Mouse (Mus musculus): ENCODE results near the gene Rab23. TPM values are rescaled to one million over a fixed set of nuclear protein-coding genes. Genes with fewer than 3 reads are reported as not detected.
A peak's percentile ranks its signal among the peaks of the same experiment; 100 is the strongest.

Rab23 gene
- polyA plus RNA-seq, 1 experiment from 2014 or later, result 32.2 TPM

GRCm38 (mm10) chr1:33693893-33694292 lies 25.8 kb upstream of the Rab23 start:
- Histone ChIP-seq H3K4me3 (no peak overlapping the region), H3K4me2 (replicated peaks) (no peak overlapping the region), H3K27ac (replicated peaks) (no peak overlapping the region), H3K4me1 (no peaks in the 10 kb centered on the region), H3K9me3 (no peaks in the 10 kb centered on the region), H3K36me3 (no peaks in the 10 kb centered on the region), H3K9ac (replicated peaks) (no peak overlapping the region), H3K27me3 (no peaks in the 10 kb centered on the region)
- ATAC-seq (ENCODE audit: low FRiP score, low read depth), result no peak
- 84% methylated on average over 3 of the region's 3 CpGs for WGBS

DNA sequence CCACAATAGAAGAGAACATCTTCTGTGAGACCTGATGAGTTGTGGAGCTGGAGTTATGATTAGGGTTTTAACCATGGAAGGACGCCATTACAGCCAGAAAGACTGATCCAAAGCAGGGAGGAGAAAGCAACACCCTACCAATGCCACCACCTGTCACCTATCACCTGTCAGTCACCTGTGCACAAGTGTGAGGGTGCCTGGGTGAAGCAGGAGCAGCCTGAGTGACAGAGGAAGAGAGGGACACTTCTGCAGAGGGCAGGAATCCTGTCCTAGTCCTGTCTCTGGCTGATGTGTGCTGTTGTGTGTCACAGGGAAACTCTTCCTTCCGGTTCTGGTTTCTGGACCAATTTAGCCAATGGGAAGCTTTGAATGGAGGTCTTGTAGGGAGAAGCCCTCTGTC lies 23.7 kb upstream of the Rab23 start:
- no peaks in the 10 kb centered on the region for H3K4me1 ChIP-seq

GRCm38 (mm10) chr1:33701244-33701643 lies 18.4 kb upstream of the Rab23 start:
- no peaks in the 10 kb centered on the region for H3K27me3 ChIP-seq
- H3K36me3 ChIP-seq, result no peaks in the 10 kb centered on the region
- no peak overlapping the region for H3K4me2 ChIP-seq (replicated peaks)
- no peak overlapping the region for H3K27ac ChIP-seq (replicated peaks)
- no peak for ATAC-seq (ENCODE audit: low FRiP score, low read depth)
- no peak overlapping the region for H3K4me3 ChIP-seq
- H3K9me3 ChIP-seq, result no peaks in the 10 kb centered on the region
- no peaks in the 10 kb centered on the region for H3K4me1 ChIP-seq
- no peak overlapping the region for H3K9ac ChIP-seq (replicated peaks)
- WGBS, result 93% methylated on average over 3 of the region's 3 CpGs

More for the DNA sequence above, 23.7 kb upstream of the Rab23 start:
- 84% methylated on average over 2 of the region's 2 CpGs for WGBS
- no peak overlapping the region for H3K9ac ChIP-seq (replicated peaks)
- H3K9me3 ChIP-seq, result no peaks in the 10 kb centered on the region
- no peak for ATAC-seq (ENCODE audit: low FRiP score, low read depth)
- H3K4me2 ChIP-seq (replicated peaks), result no peak overlapping the region
- H3K4me3 ChIP-seq, result no peak overlapping the region
- no peak overlapping the region for H3K27ac ChIP-seq (replicated peaks)
- H3K36me3 ChIP-seq, result no peaks in the 10 kb centered on the region
- no peaks in the 10 kb centered on the region for H3K27me3 ChIP-seq

DNA sequence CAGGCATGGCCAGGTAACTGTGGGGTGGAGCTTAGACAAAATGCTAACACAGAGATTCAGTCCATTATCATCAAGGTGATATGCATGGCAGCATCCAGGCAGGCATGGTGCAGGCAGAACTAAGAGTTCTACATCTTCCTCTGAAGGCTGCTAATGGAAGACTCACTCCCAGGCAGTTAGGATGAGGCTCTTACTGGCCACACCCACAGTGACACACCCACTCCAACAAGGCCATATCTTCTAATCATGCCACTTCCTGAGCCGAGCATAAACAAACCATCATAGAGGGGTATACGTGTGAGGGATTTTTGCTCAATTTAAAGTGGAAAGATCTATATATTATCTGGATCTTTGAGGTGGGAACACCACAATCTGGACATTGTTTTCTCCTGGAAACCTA lies 10.1 kb upstream of the Rab23 start:
- no peak overlapping the region for H3K4me3 ChIP-seq
- no peaks in the 10 kb centered on the region for H3K27me3 ChIP-seq
- H3K4me2 ChIP-seq (replicated peaks), result no peak overlapping the region
- no peaks in the 10 kb centered on the region for H3K4me1 ChIP-seq
- H3K36me3 ChIP-seq, result no peaks in the 10 kb centered on the region
- WGBS, result 79% methylated on average over 2 of the region's 2 CpGs
- no peak overlapping the region for H3K27ac ChIP-seq (replicated peaks)
- no peaks in the 10 kb centered on the region for H3K9me3 ChIP-seq
- H3K9ac ChIP-seq (replicated peaks), result no peak overlapping the region
- no peak for ATAC-seq (ENCODE audit: low FRiP score, low read depth)

DNA sequence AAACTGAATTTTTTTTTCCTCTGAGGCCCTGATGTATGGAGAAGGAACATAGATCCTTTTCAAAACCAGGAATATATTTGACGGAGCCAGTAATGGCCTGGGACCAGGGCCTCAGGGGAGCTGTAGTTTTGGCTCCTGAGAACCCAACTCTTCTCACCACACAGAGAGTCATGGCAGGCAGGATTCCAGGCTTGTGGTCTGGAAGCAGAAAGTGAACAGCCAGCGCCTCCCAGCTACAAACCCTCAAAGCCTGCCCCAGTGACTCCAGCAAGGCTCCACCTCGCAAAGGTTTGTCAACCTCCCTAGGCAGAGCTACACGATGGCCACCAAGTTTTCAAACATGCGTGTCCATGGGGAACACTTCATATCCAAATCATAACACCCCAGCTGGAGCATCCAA lies 7.7 kb upstream of the Rab23 start:
- no peak overlapping the region for H3K4me2 ChIP-seq (replicated peaks)
- no peak overlapping the region for H3K27ac ChIP-seq (replicated peaks)
- no peaks in the 10 kb centered on the region for H3K4me1 ChIP-seq
- H3K36me3 ChIP-seq, result no peaks in the 10 kb centered on the region
- WGBS, result 94% methylated on average over 5 of the region's 5 CpGs
- no peaks in the 10 kb centered on the region for H3K9me3 ChIP-seq
- no peak for ATAC-seq (ENCODE audit: low FRiP score, low read depth)
- H3K27me3 ChIP-seq, result no peaks in the 10 kb centered on the region
- H3K9ac ChIP-seq (replicated peaks), result no peak overlapping the region
- H3K4me3 ChIP-seq, result no peak overlapping the region

- Histone ChIP-seq H3K4me3 (no peak overlapping the region), H3K27ac (replicated peaks) (no peak overlapping the region), H3K4me1 (no peaks in the 10 kb centered on the region), H3K9ac (replicated peaks) (no peak overlapping the region), H3K27me3 (no peaks in the 10 kb centered on the region), H3K4me2 (replicated peaks) (peak overlapping the region; percentile 18; the same call in 1 of the 2 replicates), H3K36me3 (no peaks in the 10 kb centered on the region), H3K9me3 (no peaks in the 10 kb centered on the region)
- peak; percentile 39 for ATAC-seq (ENCODE audit: low FRiP score, low read depth)
- WGBS, result 4% methylated on average over 10 of the region's 10 CpGs
Observed at GRCm38 (mm10) chr1:33714796-33715195, 4.9 kb upstream of the Rab23 start.

- WGBS, result 95% methylated on average over 1 of the region's 1 CpGs
- H3K4me2 ChIP-seq (replicated peaks), result no peak overlapping the region
- H3K27ac ChIP-seq (replicated peaks), result no peak overlapping the region
Observed at GRCm38 (mm10) chr1:33717636-33718035, 2.1 kb upstream of the Rab23 start.

GRCm38 (mm10) chr1:33720231-33720630 lies 544 bp downstream of the Rab23 start:
- WGBS, result under 1% methylated on average over 41 of the region's 41 CpGs
- H3K27me3 ChIP-seq, result no peaks in the 10 kb centered on the region
- ATAC-seq (ENCODE audit: low FRiP score, low read depth), result peak; percentile 68

More at GRCm38 (mm10) chr1:33717636-33718035, 2.1 kb upstream of the Rab23 start:
- ATAC-seq (ENCODE audit: low FRiP score, low read depth), result no peak
- Histone ChIP-seq H3K9ac (replicated peaks) (no peak overlapping the region), H3K4me1 (peaks cover 5% of the 10 kb centered on the region), H3K36me3 (0 out of 2 replicates have a peak, but pooled peaks cover 9% of the 10 kb centered on the region), H3K4me3 (no peak overlapping the region), H3K9me3 (no peaks in the 10 kb centered on the region), H3K27me3 (no peaks in the 10 kb centered on the region)

DNA sequence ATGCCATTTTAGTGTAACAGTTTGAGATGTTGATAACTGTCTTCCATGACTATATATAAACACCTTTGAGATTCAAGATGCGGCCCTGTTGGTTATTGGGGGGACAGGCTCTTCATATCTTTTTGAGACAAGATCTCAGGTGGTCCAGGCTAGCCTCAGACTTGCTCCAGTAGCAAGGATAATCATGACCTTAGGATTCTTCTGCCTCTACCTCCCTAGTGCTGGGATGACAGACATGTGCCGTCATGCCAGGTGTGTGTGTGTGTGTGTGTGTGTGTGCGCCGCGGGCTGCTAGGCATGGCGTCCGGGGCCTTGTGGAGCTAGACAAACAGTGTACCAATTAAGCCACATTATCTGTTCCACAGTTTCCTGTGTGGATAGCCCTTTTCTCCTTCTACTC lies 1.3 kb downstream of the Rab23 start:
- no peak for ATAC-seq (ENCODE audit: low FRiP score, low read depth)
- H3K9me3 ChIP-seq, result no peaks in the 10 kb centered on the region
- H3K4me1 ChIP-seq, result peaks cover 5% of the 10 kb centered on the region
- no peak overlapping the region for H3K9ac ChIP-seq (replicated peaks)
- H3K36me3 ChIP-seq, result peaks cover 39% of the 10 kb centered on the region
- H3K4me2 ChIP-seq (replicated peaks), result peak overlapping the region; percentile 62
- H3K27ac ChIP-seq (replicated peaks), result no peak overlapping the region
- peak overlapping the region; percentile 86; the same call in 1 of the 2 replicates for H3K4me3 ChIP-seq
- H3K27me3 ChIP-seq, result no peaks in the 10 kb centered on the region
- 90% methylated on average over 7 of the region's 7 CpGs for WGBS

More at GRCm38 (mm10) chr1:33720231-33720630, 544 bp downstream of the Rab23 start:
- H3K9me3 ChIP-seq, result no peaks in the 10 kb centered on the region
- H3K4me3 ChIP-seq, result peak overlapping the region; percentile 86
- H3K4me2 ChIP-seq (replicated peaks), result peak overlapping the region; percentile 62
- H3K4me1 ChIP-seq, result peaks cover 5% of the 10 kb centered on the region
- H3K9ac ChIP-seq (replicated peaks), result peak overlapping the region; percentile 91
- peaks cover 32% of the 10 kb centered on the region for H3K36me3 ChIP-seq
- peak overlapping the region; percentile 91 for H3K27ac ChIP-seq (replicated peaks)

GRCm38 (mm10) chr1:33724516-33724915 lies 4.8 kb downstream of the Rab23 start:
- Histone ChIP-seq H3K27ac (replicated peaks) (no peak overlapping the region), H3K4me1 (peaks cover 5% of the 10 kb centered on the region), H3K4me2 (replicated peaks) (no peak overlapping the region), H3K36me3 (peaks cover 64% of the 10 kb centered on the region), H3K9me3 (no peaks in the 10 kb centered on the region), H3K9ac (replicated peaks) (no peak overlapping the region), H3K27me3 (no peaks in the 10 kb centered on the region), H3K4me3 (no peak overlapping the region)
- no peak for ATAC-seq (ENCODE audit: low FRiP score, low read depth)
- WGBS, result 92% methylated on average over 6 of the region's 6 CpGs

DNA sequence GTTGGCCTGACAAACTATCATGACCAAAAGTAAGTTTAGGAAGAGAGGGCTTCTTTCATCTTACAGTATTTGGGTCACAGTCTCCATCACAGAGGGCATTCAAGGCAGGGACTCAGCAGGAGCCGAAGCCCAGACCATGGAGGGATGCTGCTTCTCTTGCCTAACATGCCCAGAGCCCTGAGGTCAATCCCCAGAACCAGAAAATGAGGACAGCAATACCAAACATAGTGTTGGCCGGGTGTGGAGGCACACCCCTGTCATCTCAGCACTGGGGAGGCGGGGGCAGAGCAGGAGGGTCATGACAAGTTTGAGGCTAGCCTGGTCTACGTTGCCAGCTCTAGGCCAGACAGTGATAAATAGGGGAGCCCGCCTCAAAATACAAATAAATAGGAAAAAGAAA lies 5.4 kb downstream of the Rab23 start:
- 95% methylated on average over 5 of the region's 5 CpGs for WGBS
- peaks cover 70% of the 10 kb centered on the region for H3K36me3 ChIP-seq
- no peaks in the 10 kb centered on the region for H3K9me3 ChIP-seq
- H3K9ac ChIP-seq (replicated peaks), result no peak overlapping the region
- no peak overlapping the region for H3K27ac ChIP-seq (replicated peaks)
- no peak for ATAC-seq (ENCODE audit: low FRiP score, low read depth)
- no peak overlapping the region for H3K4me3 ChIP-seq
- peaks cover 5% of the 10 kb centered on the region for H3K4me1 ChIP-seq
- no peaks in the 10 kb centered on the region for H3K27me3 ChIP-seq
- H3K4me2 ChIP-seq (replicated peaks), result no peak overlapping the region

- WGBS, result 95% methylated on average over 9 of the region's 9 CpGs
Observed at GRCm38 (mm10) chr1:33733044-33733443, 13.4 kb downstream of the Rab23 start.

More at GRCm38 (mm10) chr1:33733044-33733443, 13.4 kb downstream of the Rab23 start:
- Histone ChIP-seq H3K4me1 (no peaks in the 10 kb centered on the region), H3K4me2 (replicated peaks) (no peak overlapping the region), H3K27me3 (no peaks in the 10 kb centered on the region), H3K27ac (replicated peaks) (no peak overlapping the region), H3K36me3 (peaks cover 64% of the 10 kb centered on the region), H3K4me3 (no peak overlapping the region), H3K9ac (replicated peaks) (no peak overlapping the region), H3K9me3 (no peaks in the 10 kb centered on the region)
- ATAC-seq (ENCODE audit: low FRiP score, low read depth), result no peak; the same call in 1 of the 2 replicates

Data from midbrain, embryonic 12.5 days (tissue).